Mouse (Mus musculus): ENCODE results near the gene C1s2.
A peak's percentile ranks its signal among the peaks of the same experiment; 100 is the strongest.
"Not testable (repeated sequence)": the region's sequence is repeated elsewhere in the genome, so short reads cannot be mapped to it uniquely, and the experiment has no call there.

The C1s2 gene

GRCm38 (mm10) chr6:124635985-124636384 is at the start of gene C1s2:
Gene C1s2, minus strand, starts transcription at chr6:124636085.
- DNase-seq (ENCODE audit: low spot score in 2 of 2): not testable (repeated sequence)

DNA sequence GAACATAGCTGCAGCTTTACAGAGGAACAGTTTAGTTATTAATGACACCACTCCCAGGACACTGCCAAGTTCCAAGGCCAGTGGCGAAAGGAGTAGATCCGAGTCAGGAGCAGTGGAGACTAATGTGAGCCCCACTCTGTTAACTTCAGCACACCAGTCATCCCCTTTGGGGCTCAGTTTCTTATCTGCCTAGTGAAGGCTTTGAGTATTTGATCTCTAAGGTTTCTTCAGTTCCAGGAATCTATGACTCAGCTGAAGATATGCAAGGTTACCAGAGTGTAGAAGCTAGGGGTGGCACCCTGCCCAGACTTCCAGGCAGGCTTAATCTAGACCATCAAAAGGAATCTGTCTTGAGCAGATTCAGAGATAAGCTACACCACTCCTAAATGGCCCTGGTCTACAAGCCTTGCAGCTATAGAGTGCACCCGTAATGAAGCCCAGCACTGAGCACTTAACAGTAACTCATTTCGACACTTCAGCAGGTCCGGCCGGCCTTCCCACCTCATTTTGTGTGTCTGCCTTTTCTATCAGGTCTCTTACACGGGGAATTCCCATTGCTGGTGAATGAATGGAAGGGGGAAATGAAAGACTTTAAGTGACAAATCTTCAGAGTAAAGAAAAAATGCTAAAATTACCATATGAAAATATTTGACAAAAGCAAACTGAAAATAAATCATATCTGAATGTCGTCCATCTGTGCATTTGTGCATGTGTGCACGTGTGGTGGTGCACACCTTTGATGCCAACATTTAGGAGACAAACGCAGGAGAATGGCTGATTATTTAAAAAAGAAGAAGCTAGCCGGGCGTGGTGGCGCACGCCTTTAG is 47.9 kb upstream of the C1s2 start:
- DNase-seq (ENCODE audit: low spot score in 2 of 2): peak; percentile 58 to 71

GRCm38 (mm10) chr6:124682291-124682690 is 46.4 kb upstream of the C1s2 start:
- DNase-seq (ENCODE audit: low spot score in 2 of 2): not testable (repeated sequence)

- DNase-seq (ENCODE audit: low spot score in 2 of 2): no peak
Measured at GRCm38 (mm10) chr6:124679486-124679885, 43.6 kb upstream of the C1s2 start.

DNA sequence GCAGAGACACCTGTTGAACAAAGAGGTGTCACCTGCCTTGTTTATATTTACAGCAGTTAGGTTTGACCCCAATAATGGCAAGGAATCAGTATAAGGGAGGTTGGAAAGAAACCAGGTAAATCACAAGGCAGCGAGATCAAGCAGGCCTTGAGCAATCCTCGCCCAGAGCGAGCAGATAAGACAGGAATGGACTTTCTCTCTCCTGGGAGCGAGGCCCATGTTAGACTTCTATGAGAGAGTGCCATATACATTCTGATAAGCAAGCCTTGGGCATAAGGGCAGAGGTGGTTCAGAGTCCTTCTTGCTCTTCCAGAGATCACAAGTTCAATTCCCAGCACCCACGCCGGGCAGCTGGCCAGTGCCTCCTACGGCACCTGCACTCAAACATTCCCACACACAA is 42.9 kb upstream of the C1s2 start:
- no peak for DNase-seq (ENCODE audit: low spot score in 2 of 2)

DNA sequence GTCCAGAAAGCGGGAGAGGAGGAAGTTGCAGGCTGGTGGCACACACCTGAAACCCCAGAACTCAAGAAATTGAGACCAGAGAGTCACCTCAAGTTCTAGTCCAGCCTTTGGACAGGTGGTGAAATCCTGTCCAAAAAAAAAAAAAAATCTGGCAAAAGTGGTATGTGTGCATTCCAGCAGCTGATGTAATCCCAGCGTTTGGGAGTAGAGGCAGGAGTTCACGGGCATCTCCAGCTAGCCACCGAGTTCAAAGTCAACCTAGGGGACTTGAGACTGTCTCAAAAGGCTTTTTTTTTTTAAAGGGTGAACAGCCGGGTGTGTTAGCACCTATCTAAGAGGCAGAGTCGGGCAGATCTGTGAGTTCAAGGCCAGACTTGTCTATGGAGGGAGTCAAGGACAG is 40.3 kb upstream of the C1s2 start:
- no peak for DNase-seq (ENCODE audit: low spot score in 2 of 2)

DNA sequence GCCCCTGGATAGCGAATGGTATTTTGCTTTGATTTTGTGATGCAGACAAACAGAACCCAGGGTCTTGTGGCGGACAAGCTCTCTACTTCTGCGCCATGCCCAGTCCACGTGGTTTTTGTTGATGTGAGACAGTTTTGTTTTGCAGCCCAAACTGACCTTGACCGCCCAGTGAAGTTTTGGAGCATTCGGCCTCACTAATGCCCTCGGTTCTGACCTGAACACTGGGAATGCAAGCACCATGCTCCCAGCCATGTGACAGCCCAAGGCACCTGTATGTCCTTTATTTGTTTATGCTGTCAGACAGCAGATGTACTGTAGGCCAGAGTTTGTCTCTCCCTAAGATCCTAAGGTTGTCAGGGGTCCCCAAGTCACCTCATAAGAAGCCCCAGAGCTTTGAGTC is 38.7 kb upstream of the C1s2 start:
- DNase-seq (ENCODE audit: low spot score in 2 of 2): no peak

GRCm38 (mm10) chr6:124673619-124674018 is 37.7 kb upstream of the C1s2 start:
- peak; percentile 70 to 77 for DNase-seq (ENCODE audit: low spot score in 2 of 2)

- DNase-seq (ENCODE audit: low spot score in 2 of 2): no peak
Measured at GRCm38 (mm10) chr6:124672100-124672499, 36.2 kb upstream of the C1s2 start.

GRCm38 (mm10) chr6:124670281-124670900 is 34.5 kb upstream of the C1s2 start:
- no peak for DNase-seq (ENCODE audit: low spot score in 2 of 2)

DNA sequence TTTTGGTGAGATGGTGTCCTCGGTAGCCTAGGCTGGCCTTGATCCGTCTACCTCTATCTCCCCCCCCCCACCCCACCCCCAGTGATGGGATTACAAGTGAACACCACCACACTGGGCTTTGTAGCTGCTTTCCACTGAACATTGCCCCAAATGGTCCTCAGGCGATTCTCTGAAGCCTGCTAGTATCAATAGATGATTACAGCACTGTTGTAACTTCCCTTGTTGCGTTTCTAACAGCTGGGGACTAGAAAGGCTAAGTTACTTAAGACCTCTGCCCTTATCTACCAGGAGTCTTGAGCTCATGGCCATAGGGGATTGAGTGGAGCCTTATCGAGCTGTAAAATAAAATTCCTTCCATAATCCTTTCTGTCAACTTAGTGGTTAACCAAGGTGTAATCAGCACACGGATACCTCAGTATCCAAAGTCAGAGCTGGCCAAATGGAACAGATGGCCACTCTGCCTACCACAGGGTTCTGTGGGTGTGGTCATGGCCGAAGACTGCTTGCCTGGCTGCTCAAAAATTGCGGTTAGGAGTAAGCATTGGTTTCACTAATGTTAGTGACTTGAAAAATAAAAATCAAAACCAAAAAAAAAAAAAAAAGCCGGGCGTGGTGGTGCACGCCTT is 33.5 kb upstream of the C1s2 start:
- no peak for DNase-seq (ENCODE audit: low spot score in 2 of 2)

- DNase-seq (ENCODE audit: low spot score in 2 of 2): no peak
Measured at GRCm38 (mm10) chr6:124665011-124665410, 29.1 kb upstream of the C1s2 start.

DNA sequence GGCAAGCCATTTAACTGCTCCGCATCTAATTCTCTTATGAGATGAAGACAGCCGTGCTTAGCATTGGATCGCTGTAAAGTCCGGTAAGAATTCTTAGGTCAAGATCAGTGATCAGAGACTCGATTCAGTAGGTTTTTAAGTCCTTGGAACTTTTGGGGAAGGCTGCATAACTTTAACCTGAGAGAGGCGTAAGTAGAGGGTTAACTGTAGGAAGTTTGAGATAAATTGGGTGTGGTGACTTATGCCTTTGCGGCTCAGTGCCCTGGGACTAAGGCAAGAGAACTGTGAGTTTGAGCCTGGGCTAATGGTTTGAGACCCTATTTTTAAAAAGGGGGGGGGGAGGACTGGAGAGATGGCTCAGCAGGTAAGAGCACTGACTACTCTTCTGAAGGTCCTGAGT is 28.4 kb upstream of the C1s2 start:
- DNase-seq (ENCODE audit: low spot score in 2 of 2): no peak

GRCm38 (mm10) chr6:124663424-124663795 is 27.5 kb upstream of the C1s2 start:
- no peak for DNase-seq (ENCODE audit: low spot score in 2 of 2)

- DNase-seq (ENCODE audit: low spot score in 2 of 2): peak; percentile 98 to 99
Measured at GRCm38 (mm10) chr6:124662477-124663423, 26.9 kb upstream of the C1s2 start, which contains the start of gene Lpcat3. Gene Lpcat3, plus strand, starts transcription at chr6:124663027.

DNA sequence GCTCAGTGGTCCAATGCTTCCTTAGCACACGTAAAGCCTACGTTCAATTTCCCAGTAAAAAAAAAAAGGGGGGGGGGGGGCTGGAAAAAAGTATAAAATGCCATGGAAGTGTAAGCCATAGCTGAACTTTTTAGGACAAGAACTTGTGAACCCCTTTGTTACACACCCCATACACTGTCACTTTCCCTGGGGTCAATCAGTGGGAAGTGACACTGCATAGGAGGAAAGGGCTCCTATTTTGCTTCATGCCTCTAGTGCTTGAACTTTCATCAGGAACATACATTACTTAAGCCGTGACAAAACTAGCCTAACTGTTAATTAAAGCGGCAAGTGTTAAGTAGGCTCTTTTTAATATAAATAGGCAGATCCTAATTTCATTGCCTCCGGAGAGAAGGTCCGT is 26.1 kb upstream of the C1s2 start:
- no peak for DNase-seq (ENCODE audit: low spot score in 2 of 2)

GRCm38 (mm10) chr6:124661156-124661806 is 25.4 kb upstream of the C1s2 start:
- DNase-seq (ENCODE audit: low spot score in 2 of 2): no peak

GRCm38 (mm10) chr6:124658067-124658466 is 22.2 kb upstream of the C1s2 start:
- no peak for DNase-seq (ENCODE audit: low spot score in 2 of 2)

GRCm38 (mm10) chr6:124655893-124656292 is 20.0 kb upstream of the C1s2 start:
- no peak for DNase-seq (ENCODE audit: low spot score in 2 of 2)

GRCm38 (mm10) chr6:124646394-124646793 is 10.5 kb upstream of the C1s2 start:
- no peak for DNase-seq (ENCODE audit: low spot score in 2 of 2)

DNA sequence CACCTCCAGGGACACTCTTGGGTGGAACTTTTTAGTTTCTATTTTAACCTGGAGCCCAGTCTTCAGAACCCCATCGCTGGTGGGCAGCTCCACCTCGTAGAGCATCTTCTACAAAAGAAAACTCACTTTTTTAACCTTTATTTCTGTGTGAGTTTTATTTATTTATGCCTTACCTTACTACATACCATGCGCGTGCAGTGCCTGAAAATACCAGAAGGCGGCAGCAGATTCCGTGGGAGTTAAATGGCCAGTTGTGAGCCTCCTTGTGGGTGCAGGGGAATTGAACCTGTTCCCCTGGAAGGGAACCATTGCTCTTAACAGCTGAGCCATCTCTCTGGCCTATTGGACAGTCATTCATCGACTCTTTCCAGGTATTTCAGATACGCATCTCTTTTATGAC is 5.1 kb upstream of the C1s2 start:
- peak in 1 of 2 experiments; percentile 60 for DNase-seq (ENCODE audit: low spot score in 2 of 2)
